Mouse (Mus musculus) embryonic fibroblast, embryonic 13.5 days (primary cell): ENCODE data around the gene Kcnj9. TPM values are rescaled to one million over a fixed set of nuclear protein-coding genes. Genes with fewer than 3 reads are reported as not detected.
A peak's percentile ranks its signal among the peaks of the same experiment; 100 is the strongest.

Experiments
- H3K27ac ChIP-seq: 2 replicates; pipeline ENCODE4 v1.5.1; 2012; ENCODE audit warnings: low read length, control low read depth, inconsistent platforms; ENCODE audit not compliant: insufficient read depth
- H3K4me1 ChIP-seq: 2 replicates; pipeline ENCODE4 v1.6.1; 2011; ENCODE audit warnings: low read length; ENCODE audit not compliant: control insufficient read depth, insufficient read depth
- H3K4me3 ChIP-seq: 2 replicates; pipeline ENCODE4 v1.5.1; 2011; ENCODE audit warnings: mild to moderate bottlenecking, control low read depth, low read length; ENCODE audit not compliant: insufficient read depth
- CTCF ChIP-seq: IDR thresholded peaks from 2 replicates; pipeline ENCODE4 v1.5.1; 2011; ENCODE audit warnings: mild to moderate bottlenecking, control low read depth, low read length, moderate library complexity, borderline replicate concordance; ENCODE audit not compliant: insufficient read depth
- POLR2A ChIP-seq: IDR thresholded peaks from 2 replicates; pipeline ENCODE4 v1.6.1; 2011; ENCODE audit warnings: low read depth, mild to moderate bottlenecking, control low read depth, low read length, moderate library complexity
- polyA plus RNA-seq: library from polyadenylated mRNA; stranded (reverse); fragments of >200 nt; gene quantifications from 2 replicates; pipeline ENCODE4 v1.2.4, GENCODE M21; 2011; ENCODE audit warnings: low read depth; ENCODE audit not compliant: missing spikeins, insufficient read length

Kcnj9 gene
- polyA plus RNA-seq, 1 experiment: not detected

DNA sequence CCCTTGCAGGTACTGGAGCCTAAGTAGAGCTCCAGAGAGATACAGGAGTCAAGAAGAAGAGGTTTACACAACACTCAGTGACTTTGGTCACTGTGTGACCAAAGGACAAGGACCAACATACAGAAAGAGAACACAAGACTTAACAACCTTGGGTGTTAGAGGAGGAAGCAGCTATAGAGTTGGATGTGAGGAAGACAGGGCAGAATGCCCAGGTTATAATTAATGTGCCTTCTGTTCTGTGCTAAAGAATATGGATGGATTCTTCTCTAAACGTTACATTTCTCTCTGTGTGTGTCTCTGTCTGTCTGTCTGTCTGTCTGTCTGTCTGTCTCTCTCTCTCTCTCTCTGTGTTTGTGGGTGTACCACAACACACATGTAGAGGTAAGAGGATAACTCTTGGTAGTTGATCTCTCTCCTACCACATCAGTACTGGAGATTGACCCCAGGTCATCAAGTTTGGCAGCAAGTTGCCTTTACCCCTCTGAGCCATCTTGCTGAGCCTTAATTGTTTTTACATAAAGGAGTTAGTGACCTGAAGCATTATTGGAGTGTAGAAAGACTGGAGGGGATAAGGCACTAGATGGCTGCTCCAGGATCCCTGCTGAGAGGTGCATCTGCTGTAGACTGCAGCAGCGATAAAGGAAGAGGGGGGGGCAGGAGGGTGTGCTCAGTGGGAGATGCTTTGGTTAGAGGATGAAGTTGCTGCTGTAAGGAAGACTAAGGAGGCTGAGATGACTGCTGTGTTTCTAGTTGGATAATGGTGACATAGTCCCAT, 8.5 kb upstream of the Kcnj9 start:
- H3K4me3 ChIP-seq: no peak overlapping the region
- TF ChIP-seq POLR2A: no peak
- no peak for TF ChIP-seq CTCF
- no peaks in the 10 kb centered on the region for H3K4me1 ChIP-seq
- no peak overlapping the region for H3K27ac ChIP-seq

DNA sequence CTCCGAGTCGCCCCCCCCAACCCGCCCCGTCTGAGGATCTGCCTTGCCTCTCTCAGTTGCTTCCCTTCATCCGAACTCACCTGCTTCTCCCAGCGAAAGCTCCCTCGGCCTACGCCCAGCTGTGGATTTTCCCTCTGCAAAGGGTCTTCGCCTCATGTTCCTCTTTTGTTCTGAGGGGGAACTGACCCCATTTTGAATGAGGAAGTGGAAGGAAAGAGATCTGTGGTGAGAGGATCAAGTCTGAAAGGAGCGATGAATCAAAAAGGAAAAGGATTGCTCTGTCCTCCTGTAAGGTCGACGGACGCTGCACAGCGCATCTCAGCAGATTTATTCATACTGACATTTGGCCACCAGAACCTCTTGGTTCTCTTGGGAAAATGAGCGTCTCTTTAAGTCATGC, 6.7 kb upstream of the Kcnj9 start:
- no peak overlapping the region for H3K4me3 ChIP-seq
- H3K27ac ChIP-seq: no peak overlapping the region
- H3K4me1 ChIP-seq: no peaks in the 10 kb centered on the region
- no peak for TF ChIP-seq POLR2A
- TF ChIP-seq CTCF: no peak

DNA sequence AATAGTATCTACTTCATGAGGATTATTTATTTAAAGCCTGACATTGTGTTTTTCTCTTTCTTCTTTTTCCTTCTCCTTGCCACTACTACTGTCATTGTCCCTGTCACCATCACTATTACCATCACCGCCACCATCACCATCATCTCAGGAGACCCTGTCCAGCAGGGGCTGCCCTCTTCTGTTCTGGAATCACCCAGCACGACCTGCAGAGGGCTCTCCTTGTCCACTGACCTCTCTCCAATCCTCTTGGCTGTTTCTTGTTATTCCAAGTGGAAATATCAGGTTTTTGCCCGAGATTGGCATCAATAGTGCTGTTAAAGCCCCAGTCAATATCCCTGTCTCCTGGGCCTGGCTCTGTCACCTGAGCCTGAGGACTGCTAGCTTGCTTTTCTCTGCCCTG, 4.4 kb upstream of the Kcnj9 start:
- Histone ChIP-seq H3K27ac (no peak overlapping the region), H3K4me1 (no peaks in the 10 kb centered on the region), H3K4me3 (no peak overlapping the region)
- TF ChIP-seq CTCF (no peak), POLR2A (no peak)

DNA sequence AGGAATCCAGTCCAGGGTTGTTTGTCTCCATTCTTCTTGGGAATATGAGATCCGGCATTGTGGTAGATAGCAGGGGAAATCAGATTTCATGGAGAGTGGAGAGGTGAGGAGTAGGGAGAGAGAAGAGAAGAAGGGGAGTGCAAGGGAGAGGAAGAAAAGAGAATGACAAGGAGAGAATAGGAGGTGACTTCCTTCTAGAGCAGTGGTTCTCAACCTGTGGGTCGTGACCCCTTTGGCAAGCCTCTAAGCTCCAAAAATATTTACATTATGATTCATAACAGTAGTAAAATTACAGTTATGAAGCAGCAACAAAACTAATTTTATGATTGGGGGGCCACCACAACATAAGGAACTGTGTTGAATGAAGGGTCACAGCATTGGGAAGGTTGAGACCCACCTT, 3.8 kb upstream of the Kcnj9 start:
- Histone ChIP-seq H3K4me1 (no peaks in the 10 kb centered on the region), H3K4me3 (no peak overlapping the region), H3K27ac (no peak overlapping the region)
- TF ChIP-seq POLR2A (no peak), CTCF (no peak)

DNA sequence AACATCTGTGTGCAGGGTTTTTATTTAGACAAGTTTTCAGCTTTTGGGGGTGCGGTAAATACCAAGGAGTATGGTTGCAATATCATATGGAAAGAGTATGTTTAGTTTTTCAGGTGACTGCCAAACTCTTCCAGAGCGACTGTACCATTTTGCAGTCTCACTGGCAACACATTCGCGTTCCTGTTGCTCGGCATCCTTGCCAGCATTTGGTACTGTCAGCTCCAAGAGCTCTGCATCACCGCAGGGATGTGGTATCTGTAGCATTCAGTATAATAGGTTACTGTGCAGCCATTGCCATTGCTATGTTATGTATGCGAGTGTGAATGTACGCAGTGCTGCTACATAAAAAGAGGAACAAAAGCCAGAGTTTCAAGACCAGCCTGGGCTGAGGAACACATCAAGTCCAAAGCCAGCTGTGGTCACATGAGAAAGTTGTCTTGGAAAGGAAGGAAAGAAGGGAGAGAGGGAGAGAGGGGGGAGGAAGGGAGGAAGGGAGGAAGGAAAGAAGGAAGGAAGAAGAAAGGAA, 2.4 kb upstream of the Kcnj9 start:
- no peak overlapping the region for H3K27ac ChIP-seq
- TF ChIP-seq POLR2A (no peak), CTCF (no peak)
- H3K4me3 ChIP-seq: no peak overlapping the region
- H3K4me1 ChIP-seq: no peaks in the 10 kb centered on the region

DNA sequence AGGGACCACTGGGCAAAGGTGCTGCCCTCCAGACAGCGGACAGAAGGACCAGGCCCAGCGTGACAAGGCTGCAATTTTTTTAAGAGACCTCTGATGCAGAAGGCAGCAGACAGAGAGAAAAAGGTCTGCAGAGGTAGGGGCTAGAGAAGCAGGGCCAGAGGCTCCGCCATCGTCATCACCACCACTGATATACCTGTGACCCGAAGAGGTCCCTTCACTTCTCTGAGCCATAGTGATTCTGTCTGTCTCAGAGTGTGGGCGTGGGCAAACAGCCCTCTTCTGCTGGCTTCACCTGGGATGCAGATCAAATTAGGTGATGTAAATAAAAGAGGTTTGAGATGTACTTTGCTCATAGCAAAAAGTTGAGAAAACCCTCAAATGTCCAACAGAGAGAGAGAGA, 498 bp upstream of the Kcnj9 start:
- no peaks in the 10 kb centered on the region for H3K4me1 ChIP-seq
- no peak overlapping the region for H3K27ac ChIP-seq
- no peak for TF ChIP-seq CTCF
- no peak for TF ChIP-seq POLR2A
- H3K4me3 ChIP-seq: no peak overlapping the region

DNA sequence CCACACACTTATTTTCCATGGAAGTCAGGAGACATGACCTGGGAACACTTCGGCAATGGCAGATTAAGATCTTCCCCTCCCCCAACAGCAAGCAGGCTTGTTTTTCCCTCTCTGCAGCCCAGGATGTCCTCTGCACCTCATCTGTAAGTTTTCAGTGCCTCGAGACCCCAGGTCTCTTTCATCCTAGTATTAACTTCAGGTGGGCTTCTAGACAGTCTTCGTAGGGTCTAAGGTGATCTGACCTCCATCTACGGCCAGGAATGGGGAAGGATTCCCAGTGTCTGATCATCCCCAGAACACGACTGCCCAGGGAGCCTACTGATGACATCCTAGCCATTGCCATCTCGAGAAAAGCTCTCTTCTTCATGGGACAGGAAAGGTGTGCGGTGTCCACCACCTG, 657 bp downstream of the Kcnj9 start:
- TF ChIP-seq POLR2A (no peak), CTCF (no peak)
- Histone ChIP-seq H3K27ac (no peak overlapping the region), H3K4me1 (no peaks in the 10 kb centered on the region)

DNA sequence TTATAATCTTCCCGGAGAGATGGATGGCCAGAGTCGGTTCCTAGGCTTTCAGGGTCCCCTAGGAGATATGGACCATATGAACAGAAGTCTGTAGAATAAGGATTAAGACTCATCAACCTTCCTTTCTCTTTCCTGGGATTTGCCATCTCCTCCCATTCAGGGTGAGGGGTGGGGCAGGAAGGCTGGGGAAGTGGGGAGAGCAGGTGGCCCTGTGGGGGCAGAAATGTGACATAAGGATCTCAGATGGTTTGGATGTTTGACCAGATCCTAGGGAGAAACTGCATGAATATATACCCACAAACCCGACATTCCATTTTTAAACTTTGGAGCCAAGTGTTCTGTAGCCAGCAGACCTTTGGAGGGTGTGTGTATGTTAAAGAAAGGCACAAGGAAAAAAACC, 1.1 kb downstream of the Kcnj9 start:
- Histone ChIP-seq H3K4me3 (no peak overlapping the region), H3K4me1 (no peaks in the 10 kb centered on the region), H3K27ac (no peak overlapping the region)
- no peak for TF ChIP-seq POLR2A
- no peak for TF ChIP-seq CTCF

More for the DNA sequence above, 657 bp downstream of the Kcnj9 start:
- H3K4me3 ChIP-seq: no peak overlapping the region

DNA sequence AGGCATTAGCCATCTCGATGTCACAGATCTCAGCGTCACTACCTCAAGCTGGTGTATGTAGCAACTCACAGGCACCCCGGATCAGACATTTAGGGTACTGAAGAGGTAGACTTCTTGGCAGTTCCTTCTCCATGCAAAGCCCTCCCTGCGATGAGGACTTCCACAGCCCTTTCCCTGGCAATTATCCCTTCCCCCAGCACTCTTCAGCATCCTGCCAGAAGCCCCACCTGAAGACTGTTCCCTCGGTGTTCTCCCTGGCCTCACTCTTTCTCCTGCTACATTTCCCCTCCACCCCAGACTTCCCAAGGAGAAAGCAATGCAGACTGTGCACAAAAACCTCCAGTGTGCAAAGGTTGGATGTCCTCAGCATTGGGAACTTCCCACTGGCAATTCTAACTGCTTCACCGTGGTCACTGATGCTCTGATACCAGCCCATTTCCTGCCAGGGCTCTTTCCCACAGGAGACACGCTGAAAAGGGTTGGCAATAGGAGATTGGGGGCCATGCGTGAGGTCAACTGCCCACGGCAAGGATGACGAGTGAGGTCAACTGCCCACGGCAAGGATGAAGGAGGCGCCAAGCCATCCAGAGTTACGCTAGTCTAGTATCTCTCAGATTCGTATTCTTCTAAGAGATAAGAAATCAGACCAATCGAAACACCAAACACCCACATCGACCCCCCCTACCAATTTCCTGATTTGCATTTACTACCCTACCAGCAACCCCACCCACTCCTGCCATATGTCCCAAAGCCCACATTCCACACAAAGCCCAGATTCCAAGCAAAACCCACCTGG, 1.7 kb downstream of the Kcnj9 start:
- no peak overlapping the region for H3K27ac ChIP-seq
- TF ChIP-seq CTCF (no peak), POLR2A (no peak)
- no peaks in the 10 kb centered on the region for H3K4me1 ChIP-seq
- H3K4me3 ChIP-seq: no peak overlapping the region

DNA sequence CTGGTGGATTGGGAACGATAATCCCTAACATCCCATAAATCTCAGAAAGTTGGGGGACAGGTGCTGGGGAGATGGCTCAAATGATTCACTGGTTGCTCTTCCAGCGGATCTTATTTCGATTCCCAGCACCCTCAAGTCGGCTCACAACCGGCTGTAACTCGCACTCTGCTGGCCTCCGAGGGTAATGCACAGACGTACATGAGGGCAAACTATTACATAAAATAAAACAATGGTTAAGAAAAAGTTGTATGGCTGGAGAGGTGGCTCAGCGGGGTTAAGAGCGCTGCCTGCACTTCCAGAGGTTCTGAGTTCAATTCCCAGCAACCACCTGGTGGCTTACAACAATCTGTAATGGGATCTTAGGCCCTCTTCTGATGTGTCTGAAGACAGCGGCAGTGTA, 2.4 kb downstream of the Kcnj9 start:
- H3K4me3 ChIP-seq: 0 out of 2 replicates have a peak overlapping the region, but pooled peaks have one; percentile 4
- H3K4me1 ChIP-seq: no peaks in the 10 kb centered on the region
- H3K27ac ChIP-seq: no peak overlapping the region
- TF ChIP-seq POLR2A: no peak
- no peak for TF ChIP-seq CTCF
